Mouse (Mus musculus): ENCODE data around the gene Skap1. TPM values are rescaled to one million over a fixed set of nuclear protein-coding genes. Genes with fewer than 3 reads are reported as not detected.

Gene Skap1
- polyA plus RNA-seq, 1 experiment: not detected

GRCm38 (mm10) chr11:96678026-96678425 lies 213.6 kb downstream of the Skap1 start:
- TF ChIP-seq GATA1 (IDR thresholded peaks at IDR 0.05; ENCODE audit: low read length): no peak

- TF ChIP-seq GATA1 (IDR thresholded peaks at IDR 0.05; ENCODE audit: low read length): no peak
Measured at GRCm38 (mm10) chr11:96679026-96679425, 214.6 kb downstream of the Skap1 start.

DNA sequence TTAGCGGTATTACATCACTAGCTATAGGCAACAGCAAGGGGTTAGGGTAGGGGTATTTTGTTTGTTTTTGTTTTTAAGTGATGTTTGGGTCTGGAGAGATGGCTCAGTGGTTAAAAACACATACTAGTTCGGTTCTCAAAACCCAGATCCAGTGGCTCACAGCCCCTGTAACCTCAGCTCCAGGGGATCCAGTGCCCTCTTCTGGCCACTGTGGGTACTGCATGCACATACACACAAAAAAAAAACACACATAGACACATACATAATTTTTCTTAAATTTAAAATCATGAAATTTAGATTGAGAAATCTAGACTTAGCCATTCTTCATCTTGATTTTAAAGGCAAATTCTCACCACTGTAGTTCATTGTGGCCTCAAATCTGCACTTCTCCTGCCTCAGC lies 221.0 kb downstream of the Skap1 start:
- no peak for TF ChIP-seq GATA1 (IDR thresholded peaks at IDR 0.05; ENCODE audit: low read length)

DNA sequence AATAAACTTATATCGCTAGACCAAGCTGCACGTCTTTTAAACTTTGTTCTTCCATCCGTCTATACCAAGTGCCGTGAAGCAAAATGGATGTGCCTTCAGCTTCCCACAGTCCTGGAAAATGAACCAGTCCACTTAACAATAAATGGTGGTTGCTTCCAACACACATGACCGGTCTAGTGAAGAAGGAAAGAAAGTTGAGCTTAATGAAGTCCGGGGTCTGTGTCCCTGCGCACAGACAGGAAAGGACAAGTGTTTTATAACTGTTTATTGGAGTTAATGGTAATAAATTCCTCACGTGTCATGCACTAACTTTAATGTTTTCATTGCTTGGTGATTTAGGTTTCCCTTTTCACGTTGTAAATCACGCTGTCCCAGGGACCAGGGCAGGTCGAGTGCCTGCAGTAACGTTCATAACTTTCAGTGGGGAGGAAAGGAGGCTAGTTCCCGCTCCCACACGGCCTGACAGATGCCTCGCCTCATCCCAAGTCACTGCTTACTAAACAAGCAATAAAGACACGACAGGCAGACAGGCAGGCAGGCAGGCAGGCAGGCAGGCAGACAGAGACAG lies 222.4 kb downstream of the Skap1 start:
- TF ChIP-seq GATA1 (IDR thresholded peaks at IDR 0.05; ENCODE audit: low read length): no peak

DNA sequence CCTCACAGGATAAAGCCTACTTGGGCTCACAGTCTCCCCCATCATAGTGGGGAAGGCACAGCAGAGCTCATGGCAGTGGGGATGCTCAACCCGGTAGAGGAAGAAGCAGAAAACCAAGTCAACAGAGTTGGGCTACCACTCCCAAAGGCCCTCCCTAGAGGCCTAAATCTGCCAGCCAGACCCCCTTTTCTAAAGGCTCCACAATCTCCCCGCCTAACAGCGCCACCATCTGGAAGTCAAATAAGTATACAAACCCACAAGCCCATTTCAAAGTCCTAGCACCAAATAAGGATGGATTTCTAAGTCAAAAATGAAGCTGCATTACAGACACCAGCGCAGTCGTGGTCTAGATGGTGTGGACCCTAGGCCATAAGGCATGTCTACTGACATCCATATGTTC lies 227.9 kb downstream of the Skap1 start:
- TF ChIP-seq GATA1 (IDR thresholded peaks at IDR 0.05; ENCODE audit: low read length): no peak

DNA sequence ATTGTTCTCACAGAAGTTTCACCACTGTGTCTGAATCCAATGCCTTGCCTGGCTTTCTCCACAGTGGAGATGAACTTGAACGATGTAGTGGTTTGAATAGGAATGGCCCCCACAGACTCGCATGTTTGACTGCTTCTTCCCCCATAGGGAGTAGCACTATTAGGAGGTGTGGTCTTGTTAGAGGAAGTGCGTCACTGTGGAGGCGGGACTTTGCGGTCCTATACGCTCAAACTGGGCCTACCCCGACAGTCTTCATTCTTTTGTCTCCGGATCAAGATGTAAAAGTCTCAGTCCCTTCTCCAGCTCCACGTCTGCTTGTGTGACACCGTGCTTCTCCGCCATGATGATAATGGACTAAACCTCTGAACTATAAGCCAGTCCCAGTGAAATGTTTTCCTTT lies 229.0 kb downstream of the Skap1 start:
- TF ChIP-seq GATA1 (IDR thresholded peaks at IDR 0.05; ENCODE audit: low read length): no peak

DNA sequence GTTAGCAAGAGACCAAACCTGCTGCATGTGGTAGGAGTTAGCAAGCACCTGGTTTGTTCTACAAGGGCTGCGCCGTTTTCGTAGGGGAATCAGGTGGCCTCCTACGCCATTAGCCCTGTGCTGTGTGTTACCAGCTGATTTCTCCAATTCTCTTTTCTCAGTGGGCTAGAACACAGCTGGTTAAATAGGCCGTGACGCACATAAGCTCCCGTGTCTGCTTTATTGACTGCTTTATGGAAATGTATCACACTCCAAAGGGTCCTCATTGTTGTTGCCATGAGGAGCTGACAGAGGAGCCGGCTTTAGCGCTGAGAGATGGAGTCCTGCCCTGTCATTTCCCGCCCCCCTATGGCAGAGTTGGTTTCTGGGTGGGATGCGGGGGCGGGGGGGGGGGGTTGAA lies 230.4 kb downstream of the Skap1 start:
- TF ChIP-seq GATA1 (IDR thresholded peaks at IDR 0.05; ENCODE audit: low read length): no peak

GRCm38 (mm10) chr11:96696168-96696727 lies 231.9 kb downstream of the Skap1 start:
- TF ChIP-seq GATA1 (IDR thresholded peaks at IDR 0.05; ENCODE audit: low read length): no peak

GRCm38 (mm10) chr11:96696842-96697455 lies 232.6 kb downstream of the Skap1 start:
- no peak for TF ChIP-seq GATA1 (IDR thresholded peaks at IDR 0.05; ENCODE audit: low read length)

- TF ChIP-seq GATA1 (IDR thresholded peaks at IDR 0.05; ENCODE audit: low read length): no peak
Measured at GRCm38 (mm10) chr11:96697467-96697866, 233.1 kb downstream of the Skap1 start.

DNA sequence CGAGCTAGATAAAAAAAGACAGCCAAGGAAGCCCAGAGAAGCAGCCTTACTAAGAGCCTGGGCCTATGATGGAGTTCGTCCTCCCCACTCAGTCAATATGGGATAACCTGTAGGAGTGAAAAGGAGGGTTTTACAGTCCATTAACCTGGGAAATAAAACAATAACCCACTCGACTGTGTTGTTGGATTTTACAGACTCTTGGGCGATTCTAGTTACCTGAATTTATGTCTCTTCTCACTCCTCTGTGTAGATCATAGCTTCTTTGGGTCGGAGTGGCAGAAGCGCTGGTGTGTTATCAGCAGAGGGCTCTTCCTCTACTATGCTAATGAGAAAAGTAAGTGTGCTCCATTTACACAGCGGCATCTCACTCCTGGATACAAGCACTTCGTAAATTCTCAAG lies 239.4 kb downstream of the Skap1 start:
- no peak for TF ChIP-seq GATA1 (IDR thresholded peaks at IDR 0.05; ENCODE audit: low read length)

DNA sequence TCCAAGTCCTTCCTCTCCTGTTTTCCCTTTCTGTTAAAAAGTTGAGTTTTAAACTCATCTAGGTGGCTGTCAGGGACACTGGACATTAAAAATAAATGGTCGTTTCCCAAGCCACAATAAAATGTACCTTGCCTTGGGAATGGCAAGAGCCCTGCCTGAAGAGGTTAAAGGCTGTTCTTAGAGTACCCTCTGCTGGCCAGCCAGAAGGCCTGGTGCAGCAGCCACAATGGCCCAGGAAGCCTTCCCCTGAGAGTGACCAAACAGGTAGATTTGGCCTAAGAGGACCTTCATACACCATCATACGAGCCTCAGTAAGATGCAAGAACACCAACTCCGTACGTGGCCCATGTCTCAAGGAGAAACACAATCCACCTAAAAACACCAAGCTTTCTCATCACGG lies 246.9 kb downstream of the Skap1 start:
- TF ChIP-seq GATA1 (IDR thresholded peaks at IDR 0.05; ENCODE audit: low read length): no peak

DNA sequence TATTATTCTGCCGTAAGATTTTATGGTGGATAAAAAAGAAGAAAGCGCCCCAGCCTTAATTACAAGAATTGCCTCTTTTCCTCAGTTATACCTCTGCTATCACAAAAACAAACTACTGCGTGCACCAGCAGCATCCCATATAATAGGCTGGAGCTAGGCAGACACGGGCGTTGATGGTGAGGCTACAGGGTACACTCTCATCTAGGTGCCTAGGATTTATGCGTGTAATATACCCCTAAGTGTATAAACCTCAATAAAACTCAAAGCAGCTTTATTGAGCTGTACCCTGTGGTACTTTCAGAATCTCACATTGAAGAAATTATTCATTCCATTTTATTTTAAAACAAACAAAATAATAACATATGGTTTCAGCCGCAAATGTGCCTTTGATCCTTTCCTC lies 247.3 kb downstream of the Skap1 start:
- TF ChIP-seq GATA1 (IDR thresholded peaks at IDR 0.05; ENCODE audit: low read length): no peak

DNA sequence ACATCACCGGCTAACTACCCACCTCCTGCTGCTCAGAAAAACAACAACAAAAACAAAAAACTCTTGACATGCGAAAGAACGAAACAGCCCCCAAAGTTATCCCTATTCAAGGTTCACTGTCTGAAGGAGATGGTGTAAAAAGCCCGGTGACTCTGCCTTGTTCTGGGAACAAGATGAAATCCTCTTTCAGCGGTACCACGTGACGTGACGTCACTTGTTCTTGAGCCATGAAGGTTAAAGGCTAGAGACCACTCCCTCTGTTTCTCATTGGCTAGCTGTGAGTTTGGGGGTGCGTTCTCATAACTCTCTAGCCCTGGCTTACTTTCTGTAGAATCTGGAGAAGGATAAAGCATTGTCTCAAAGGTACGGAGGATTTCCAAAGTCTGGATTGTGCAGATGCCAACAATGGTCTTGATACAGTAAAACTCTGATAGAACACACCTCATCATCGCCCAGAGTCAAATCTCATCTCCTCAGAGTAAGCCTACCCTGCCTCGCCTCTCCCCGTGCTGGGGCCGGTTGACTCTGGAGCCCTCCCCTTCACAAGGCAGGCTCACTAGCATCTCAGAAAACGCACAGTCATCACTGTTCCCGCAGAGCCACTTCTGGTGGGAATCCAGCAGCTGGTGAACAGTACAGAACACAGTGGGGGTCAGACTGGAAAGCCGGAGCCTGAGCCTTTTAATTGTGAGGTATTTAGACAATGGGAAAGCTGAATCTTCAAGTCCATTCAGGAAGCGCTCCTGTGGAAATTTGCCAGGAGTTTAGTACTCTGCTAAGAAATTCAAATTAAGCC lies 249.0 kb downstream of the Skap1 start:
- no peak for TF ChIP-seq GATA1 (IDR thresholded peaks at IDR 0.05; ENCODE audit: low read length)

DNA sequence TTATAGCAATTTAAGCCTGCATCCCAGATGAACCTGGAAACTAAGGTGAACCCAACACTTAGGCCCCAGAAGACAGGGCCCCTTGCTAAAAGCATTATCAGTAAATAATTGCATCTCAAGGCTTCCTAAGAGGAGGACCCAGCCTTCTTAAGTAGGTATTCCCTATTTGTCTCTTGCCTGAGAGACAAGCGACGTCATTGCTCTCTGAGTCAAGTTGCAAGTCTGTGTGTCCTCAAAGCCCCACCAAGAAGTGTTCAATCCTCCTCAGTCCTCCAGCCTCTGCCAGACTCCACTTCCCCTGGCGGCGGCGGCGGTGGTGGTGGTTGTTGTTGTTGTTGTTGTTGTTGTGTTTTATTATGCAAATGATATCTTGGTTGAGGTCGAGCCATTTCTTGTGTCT lies 249.6 kb downstream of the Skap1 start:
- no peak for TF ChIP-seq GATA1 (IDR thresholded peaks at IDR 0.05; ENCODE audit: low read length)

DNA sequence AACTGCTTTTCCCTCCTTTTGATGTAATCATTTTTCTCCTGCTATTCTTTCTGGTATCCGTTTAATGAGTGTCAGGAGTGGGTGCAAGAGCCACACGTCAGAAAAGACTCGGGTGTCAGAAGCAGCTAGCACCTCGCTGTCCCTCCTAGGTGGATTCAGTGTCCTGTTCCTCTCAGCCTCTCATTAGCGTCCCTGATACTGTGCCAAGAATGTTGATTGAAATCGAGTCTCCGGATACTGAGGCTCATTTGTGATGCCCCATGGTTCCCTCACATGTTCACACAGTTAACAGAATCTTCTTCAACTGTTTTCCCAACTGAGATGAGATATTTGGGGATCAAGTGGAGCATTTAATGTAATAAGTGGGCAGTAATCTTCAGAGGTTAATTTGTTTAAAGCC lies 254.2 kb downstream of the Skap1 start:
- no peak for TF ChIP-seq GATA1 (IDR thresholded peaks at IDR 0.05; ENCODE audit: low read length)
